Mouse (Mus musculus) ES-Bruce4 (cell line): ENCODE data around the gene Prox1.

ENCODE experiments used
- CTCF ChIP-seq: IDR thresholded peaks from one replicate; pipeline ENCODE4 v1.8.1; 2011; ENCODE audit warnings: low read depth, low read length
- POLR2A ChIP-seq: IDR thresholded peaks from one replicate; pipeline ENCODE4 v1.8.1; 2011; ENCODE audit warnings: low read length; ENCODE audit not compliant: insufficient read depth

GRCm38 (mm10) chr1:190216621-190217020 is 46.1 kb upstream of the Prox1 start:
- no peak for TF ChIP-seq POLR2A
- TF ChIP-seq CTCF = no peak
